Mouse (Mus musculus): Measurements from ENCODE around the gene Galnt18. TPM values are rescaled to one million over a fixed set of nuclear protein-coding genes. Genes with fewer than 3 reads are reported as not detected.

Galnt18 gene
- polyA plus RNA-seq, 1 experiment from 2014 or later: 5.2 TPM

GRCm38 (mm10) chr7:111778789-111779503, 831 bp downstream of the Galnt18 start:
- Histone ChIP-seq H3K4me1 (replicated peaks; ENCODE audit: control insufficient read depth, insufficient read depth, low read length) (no peaks in the 10 kb centered on the region), H3K27me3 (ENCODE audit: control insufficient read depth, insufficient read depth, low read length) (peaks cover 2% of the 10 kb centered on the region; the same call in 1 of the 2 replicates), H3K9me3 (ENCODE audit: control insufficient read depth, low read length) (no peaks in the 10 kb centered on the region), H3K9ac (ENCODE audit: low read depth, low read length) (peak overlapping the region; percentile 44), H3K4me3 (ENCODE audit: low read depth, low read length) (peak overlapping the region; percentile 46), H3K27ac (ENCODE audit: low read depth, low read length) (no peak overlapping the region), H3K4me2 (replicated peaks; ENCODE audit: low read depth, low read length) (peak overlapping the region; percentile 98), H3K36me3 (ENCODE audit: control insufficient read depth, insufficient read depth, low read length) (no peaks in the 10 kb centered on the region)
- DNase-seq (ENCODE audit: low spot score) (peak; percentile 50), ATAC-seq (ENCODE audit: low FRiP score) (peak; percentile 15; the same call in 1 of the 2 replicates)
- WGBS: 21% methylated on average over 27 of the region's 27 CpGs

- H3K4me3 ChIP-seq (ENCODE audit: low read depth, low read length): no peak overlapping the region
- H3K9ac ChIP-seq (ENCODE audit: low read depth, low read length): no peak overlapping the region
- no peak overlapping the region for H3K27ac ChIP-seq (ENCODE audit: low read depth, low read length)
- H3K27me3 ChIP-seq (ENCODE audit: control insufficient read depth, insufficient read depth, low read length): peaks cover 2% of the 10 kb centered on the region; the same call in 1 of the 2 replicates
- DNase-seq (ENCODE audit: low spot score) (no peak), ATAC-seq (ENCODE audit: low FRiP score) (no peak)
- H3K9me3 ChIP-seq (ENCODE audit: control insufficient read depth, low read length): no peaks in the 10 kb centered on the region
- WGBS: 78% methylated on average over 7 of the region's 7 CpGs
- H3K36me3 ChIP-seq (ENCODE audit: control insufficient read depth, insufficient read depth, low read length): no peaks in the 10 kb centered on the region
- no peak overlapping the region; the same call in 1 of the 2 replicates for H3K4me2 ChIP-seq (replicated peaks; ENCODE audit: low read depth, low read length)
- no peaks in the 10 kb centered on the region for H3K4me1 ChIP-seq (replicated peaks; ENCODE audit: control insufficient read depth, insufficient read depth, low read length)
These were observed 1.6 kb downstream of the Galnt18 start for GRCm38 (mm10) chr7:111778212-111778611.

- Histone ChIP-seq H3K4me3 (ENCODE audit: low read depth, low read length) (no peak overlapping the region), H3K9me3 (ENCODE audit: control insufficient read depth, low read length) (no peaks in the 10 kb centered on the region), H3K4me2 (replicated peaks; ENCODE audit: low read depth, low read length) (no peak overlapping the region), H3K27me3 (ENCODE audit: control insufficient read depth, insufficient read depth, low read length) (peaks cover 2% of the 10 kb centered on the region; the same call in 1 of the 2 replicates), H3K9ac (ENCODE audit: low read depth, low read length) (no peak overlapping the region), H3K36me3 (ENCODE audit: control insufficient read depth, insufficient read depth, low read length) (no peaks in the 10 kb centered on the region), H3K27ac (ENCODE audit: low read depth, low read length) (no peak overlapping the region), H3K4me1 (replicated peaks; ENCODE audit: control insufficient read depth, insufficient read depth, low read length) (no peaks in the 10 kb centered on the region)
- no peak for DNase-seq (ENCODE audit: low spot score)
- WGBS: 98% methylated on average over 2 of the region's 2 CpGs
- no peak for ATAC-seq (ENCODE audit: low FRiP score)
These were observed 2.6 kb downstream of the Galnt18 start for GRCm38 (mm10) chr7:111777186-111777585.

GRCm38 (mm10) chr7:111776160-111776559, 3.6 kb downstream of the Galnt18 start:
- Histone ChIP-seq H3K4me3 (ENCODE audit: low read depth, low read length) (no peak overlapping the region), H3K27ac (ENCODE audit: low read depth, low read length) (no peak overlapping the region), H3K9me3 (ENCODE audit: control insufficient read depth, low read length) (no peaks in the 10 kb centered on the region), H3K9ac (ENCODE audit: low read depth, low read length) (no peak overlapping the region), H3K4me2 (replicated peaks; ENCODE audit: low read depth, low read length) (no peak overlapping the region), H3K27me3 (ENCODE audit: control insufficient read depth, insufficient read depth, low read length) (0 out of 2 replicates have a peak, but pooled peaks cover 2% of the 10 kb centered on the region), H3K36me3 (ENCODE audit: control insufficient read depth, insufficient read depth, low read length) (no peaks in the 10 kb centered on the region), H3K4me1 (replicated peaks; ENCODE audit: control insufficient read depth, insufficient read depth, low read length) (no peaks in the 10 kb centered on the region)
- ATAC-seq (ENCODE audit: low FRiP score): no peak
- 74% methylated on average over 7 of the region's 7 CpGs for WGBS
- no peak for DNase-seq (ENCODE audit: low spot score)

GRCm38 (mm10) chr7:111772398-111772797, 7.4 kb downstream of the Galnt18 start:
- 82% methylated on average over 2 of the region's 2 CpGs for WGBS
- no peak overlapping the region for H3K9ac ChIP-seq (ENCODE audit: low read depth, low read length)
- H3K36me3 ChIP-seq (ENCODE audit: control insufficient read depth, insufficient read depth, low read length): no peaks in the 10 kb centered on the region
- no peaks in the 10 kb centered on the region for H3K4me1 ChIP-seq (replicated peaks; ENCODE audit: control insufficient read depth, insufficient read depth, low read length)
- H3K4me3 ChIP-seq (ENCODE audit: low read depth, low read length): no peak overlapping the region
- H3K4me2 ChIP-seq (replicated peaks; ENCODE audit: low read depth, low read length): no peak overlapping the region
- H3K27ac ChIP-seq (ENCODE audit: low read depth, low read length): no peak overlapping the region
- DNase-seq (ENCODE audit: low spot score): no peak
- no peaks in the 10 kb centered on the region for H3K27me3 ChIP-seq (ENCODE audit: control insufficient read depth, insufficient read depth, low read length)
- no peak for ATAC-seq (ENCODE audit: low FRiP score)
- no peaks in the 10 kb centered on the region for H3K9me3 ChIP-seq (ENCODE audit: control insufficient read depth, low read length)

- Histone ChIP-seq H3K4me3 (ENCODE audit: low read depth, low read length) (no peak overlapping the region), H3K27me3 (ENCODE audit: control insufficient read depth, insufficient read depth, low read length) (no peaks in the 10 kb centered on the region), H3K9ac (ENCODE audit: low read depth, low read length) (no peak overlapping the region), H3K9me3 (ENCODE audit: control insufficient read depth, low read length) (no peaks in the 10 kb centered on the region), H3K4me2 (replicated peaks; ENCODE audit: low read depth, low read length) (no peak overlapping the region), H3K4me1 (replicated peaks; ENCODE audit: control insufficient read depth, insufficient read depth, low read length) (no peaks in the 10 kb centered on the region), H3K27ac (ENCODE audit: low read depth, low read length) (no peak overlapping the region), H3K36me3 (ENCODE audit: control insufficient read depth, insufficient read depth, low read length) (no peaks in the 10 kb centered on the region)
- ATAC-seq (ENCODE audit: low FRiP score) (no peak), DNase-seq (ENCODE audit: low spot score) (no peak)
- 85% methylated on average over 8 of the region's 8 CpGs for WGBS
These were observed 8.5 kb downstream of the Galnt18 start for GRCm38 (mm10) chr7:111771251-111771801.

GRCm38 (mm10) chr7:111770585-111770984, 9.2 kb downstream of the Galnt18 start:
- no peak overlapping the region for H3K27ac ChIP-seq (ENCODE audit: low read depth, low read length)
- H3K27me3 ChIP-seq (ENCODE audit: control insufficient read depth, insufficient read depth, low read length): no peaks in the 10 kb centered on the region
- ATAC-seq (ENCODE audit: low FRiP score): no peak
- no peak overlapping the region for H3K9ac ChIP-seq (ENCODE audit: low read depth, low read length)
- no peaks in the 10 kb centered on the region for H3K9me3 ChIP-seq (ENCODE audit: control insufficient read depth, low read length)
- DNase-seq (ENCODE audit: low spot score): no peak
- no peak overlapping the region for H3K4me2 ChIP-seq (replicated peaks; ENCODE audit: low read depth, low read length)
- H3K36me3 ChIP-seq (ENCODE audit: control insufficient read depth, insufficient read depth, low read length): no peaks in the 10 kb centered on the region
- H3K4me3 ChIP-seq (ENCODE audit: low read depth, low read length): no peak overlapping the region
- no peaks in the 10 kb centered on the region for H3K4me1 ChIP-seq (replicated peaks; ENCODE audit: control insufficient read depth, insufficient read depth, low read length)
- 92% methylated on average over 3 of the region's 3 CpGs for WGBS

- 77% methylated on average over 9 of the region's 9 CpGs for WGBS
- ATAC-seq (ENCODE audit: low FRiP score): no peak
- Histone ChIP-seq H3K4me2 (replicated peaks; ENCODE audit: low read depth, low read length) (no peak overlapping the region), H3K27me3 (ENCODE audit: control insufficient read depth, insufficient read depth, low read length) (no peaks in the 10 kb centered on the region), H3K36me3 (ENCODE audit: control insufficient read depth, insufficient read depth, low read length) (no peaks in the 10 kb centered on the region), H3K27ac (ENCODE audit: low read depth, low read length) (no peak overlapping the region), H3K9ac (ENCODE audit: low read depth, low read length) (no peak overlapping the region), H3K4me1 (replicated peaks; ENCODE audit: control insufficient read depth, insufficient read depth, low read length) (no peaks in the 10 kb centered on the region), H3K4me3 (ENCODE audit: low read depth, low read length) (no peak overlapping the region), H3K9me3 (ENCODE audit: control insufficient read depth, low read length) (no peaks in the 10 kb centered on the region)
- no peak for DNase-seq (ENCODE audit: low spot score)
These were observed 13.5 kb downstream of the Galnt18 start for GRCm38 (mm10) chr7:111766145-111766767.
